Mouse (Mus musculus): ENCODE measurements around the gene Sox2.

DNA sequence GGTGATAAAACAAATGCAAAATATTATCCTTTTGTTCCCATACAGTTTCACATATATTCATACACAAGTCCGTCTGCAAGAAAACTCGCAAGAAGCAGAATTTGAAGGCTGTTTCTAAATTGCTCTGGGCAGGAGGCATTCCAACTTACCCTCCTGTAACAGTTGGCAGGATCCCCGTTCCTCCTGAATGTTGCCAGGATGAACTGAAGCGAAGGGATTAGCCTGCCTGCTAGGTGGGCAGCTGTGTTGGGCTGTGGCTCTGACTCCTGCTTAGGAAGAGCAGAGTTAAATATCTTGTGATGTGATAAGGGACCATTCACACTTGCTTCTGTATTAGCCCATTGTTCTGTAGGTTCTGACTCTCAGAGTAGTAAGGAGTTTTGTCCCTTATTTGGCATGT is 30.1 kb upstream of the Sox2 start:
- TF ChIP-seq CTCF (IDR thresholded peaks at IDR 0.05; ENCODE audit: low read depth) (no peak), EP300 (IDR thresholded peaks at IDR 0.05; ENCODE audit: low read depth) (no peak)
